Mouse (Mus musculus) olfactory bulb, adult 2 months (tissue): ENCODE data around the gene Rccd1.

ENCODE experiments used
- CTCF ChIP-seq: fragments of 200-500 bp; IDR thresholded peaks from 2 replicates; pipeline ENCODE4 v1.5.1; 2012; ENCODE audit warnings: low read depth, mild to moderate bottlenecking, low read length, moderate library complexity; ENCODE audit not compliant: insufficient read depth
- POLR2A ChIP-seq: fragments of 200-500 bp; IDR thresholded peaks from 2 replicates; pipeline ENCODE4 v1.6.1; 2012; ENCODE audit warnings: mild to moderate bottlenecking, low read depth, low read length, moderate library complexity; ENCODE audit not compliant: insufficient read depth

DNA sequence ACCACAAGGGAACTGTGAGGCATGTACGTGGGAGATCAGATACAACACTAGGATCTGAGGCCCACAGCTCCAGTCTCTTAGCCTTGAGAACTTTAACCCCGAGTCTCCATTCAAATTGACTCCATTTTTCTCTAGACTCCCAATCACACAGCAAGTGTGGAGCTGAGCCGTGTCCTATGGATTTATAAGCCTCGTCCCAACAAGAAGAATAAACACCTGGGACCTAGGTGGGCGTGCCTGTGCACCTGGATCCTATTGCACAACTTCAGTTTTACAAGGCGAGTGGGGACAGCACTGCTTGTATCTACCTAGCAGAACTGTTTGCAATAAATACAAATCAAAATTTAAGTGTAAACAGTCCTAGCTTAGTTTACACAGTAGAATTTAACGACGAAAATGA is 918 bp downstream of the Rccd1 start:
- TF ChIP-seq POLR2A: no peak
- TF ChIP-seq CTCF: no peak
